Mouse (Mus musculus) c-Kit-positive CD71-negative TER-119-negative erythroid progenitor cells, embryonic 14.5 days (primary cell): Measurements from ENCODE around the gene Slc3a2.
A peak's percentile ranks its signal among the peaks of the same experiment; 100 is the strongest.
"Not testable (repeated sequence)": the region's sequence is repeated elsewhere in the genome, so short reads cannot be mapped to it uniquely, and the experiment has no call there.

ENCODE experiments used
- DNase-seq: peaks from one replicate; pipeline ENCODE4 v3.0.0-alpha.2; 2013; ENCODE audit warnings: low read depth

Slc3a2 gene

GRCm38 (mm10) chr19:8727495-8728114 lies 4.4 kb upstream of the Slc3a2 start:
- no peak for DNase-seq

GRCm38 (mm10) chr19:8726609-8727390 lies 3.6 kb upstream of the Slc3a2 start:
- DNase-seq: no peak

GRCm38 (mm10) chr19:8725081-8725613 lies 2.0 kb upstream of the Slc3a2 start:
- no peak for DNase-seq

- DNase-seq: no peak
These were observed 1.2 kb upstream of the Slc3a2 start for GRCm38 (mm10) chr19:8724392-8724791.

GRCm38 (mm10) chr19:8723574-8724346 lies 591 bp upstream of the Slc3a2 start:
- DNase-seq: no peak

GRCm38 (mm10) chr19:8722559-8722906 lies 636 bp downstream of the Slc3a2 start:
- DNase-seq: no peak

GRCm38 (mm10) chr19:8722021-8722420 lies 1.1 kb downstream of the Slc3a2 start:
- no peak for DNase-seq

- no peak for DNase-seq
These were observed 1.8 kb downstream of the Slc3a2 start for GRCm38 (mm10) chr19:8721378-8721777.

- DNase-seq: not testable (repeated sequence)
These were observed 4.1 kb downstream of the Slc3a2 start for GRCm38 (mm10) chr19:8719037-8719436.

- DNase-seq: peak; percentile 79
These were observed 4.8 kb downstream of the Slc3a2 start for GRCm38 (mm10) chr19:8718357-8718756.

GRCm38 (mm10) chr19:8716767-8717475 lies 6.2 kb downstream of the Slc3a2 start:
- DNase-seq: no peak

GRCm38 (mm10) chr19:8715868-8716766 lies 7.1 kb downstream of the Slc3a2 start:
- no peak for DNase-seq

GRCm38 (mm10) chr19:8714653-8715481 lies 8.3 kb downstream of the Slc3a2 start:
- no peak for DNase-seq

- no peak for DNase-seq
These were observed 9.0 kb downstream of the Slc3a2 start for GRCm38 (mm10) chr19:8713997-8714652.

- DNase-seq: peak; percentile 83
These were observed 9.7 kb downstream of the Slc3a2 start for GRCm38 (mm10) chr19:8713306-8713996.

GRCm38 (mm10) chr19:8712870-8713305 lies 10.3 kb downstream of the Slc3a2 start:
- DNase-seq: peak; percentile 90

- DNase-seq: no peak
These were observed 11.0 kb downstream of the Slc3a2 start for GRCm38 (mm10) chr19:8711949-8712869.

- DNase-seq: no peak
These were observed 11.7 kb downstream of the Slc3a2 start for GRCm38 (mm10) chr19:8711506-8711905.
